Mouse (Mus musculus) left cerebral cortex, postnatal 4 days (tissue): ENCODE data around the gene Stxbp1. TPM values are rescaled to one million over a fixed set of nuclear protein-coding genes. Genes with fewer than 3 reads are reported as not detected.

Experiments used
- DNase-seq: peaks from one replicate; pipeline ENCODE4 v3.0.0-alpha.2; 2022
- intact Hi-C: fragments of 180-260 bp; cut with DNase I; formaldehyde crosslinking; loops from one replicate; pipeline ENCODE4 v1.15.1; 2025
- total RNA-seq, 2 experiments: library from RNA; stranded (reverse); gene quantifications; 2 replicates each; pipeline ENCODE4 v1.2.3; 2021

Gene Stxbp1
- total RNA-seq, 2 experiments from 2014 or later: 557 to 578 TPM

DNA sequence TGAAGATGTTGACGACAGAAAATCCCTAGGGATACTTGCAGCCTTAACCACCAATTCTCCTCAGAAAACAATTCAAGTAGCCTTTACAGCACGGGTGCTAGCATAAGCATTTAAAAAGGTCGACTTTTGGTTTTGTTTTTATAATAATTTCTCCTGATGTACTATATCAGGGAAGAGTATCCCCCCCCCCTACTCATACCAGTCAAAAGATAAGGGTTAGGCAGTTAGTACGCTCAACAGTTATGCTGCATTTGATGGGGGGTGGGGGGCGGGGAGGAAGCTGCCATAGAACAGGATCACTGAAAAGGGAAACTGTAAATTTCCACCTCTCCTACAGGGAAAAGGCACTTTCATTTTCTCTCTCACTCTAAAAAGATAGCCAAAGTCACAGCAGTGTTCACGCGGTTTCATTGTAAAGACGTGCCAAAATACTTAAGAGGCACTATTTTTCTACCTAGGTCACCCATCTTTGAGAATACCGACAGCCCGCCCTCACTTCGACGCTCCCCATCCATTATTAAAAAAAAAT is 1.4 kb downstream of the Stxbp1 start:
- intact Hi-C loops: loop anchor here (5.0 kb wide), 1 partner anchor 133 kb away; the partner anchor contains the start of gene Cdk9
- no peak for DNase-seq

DNA sequence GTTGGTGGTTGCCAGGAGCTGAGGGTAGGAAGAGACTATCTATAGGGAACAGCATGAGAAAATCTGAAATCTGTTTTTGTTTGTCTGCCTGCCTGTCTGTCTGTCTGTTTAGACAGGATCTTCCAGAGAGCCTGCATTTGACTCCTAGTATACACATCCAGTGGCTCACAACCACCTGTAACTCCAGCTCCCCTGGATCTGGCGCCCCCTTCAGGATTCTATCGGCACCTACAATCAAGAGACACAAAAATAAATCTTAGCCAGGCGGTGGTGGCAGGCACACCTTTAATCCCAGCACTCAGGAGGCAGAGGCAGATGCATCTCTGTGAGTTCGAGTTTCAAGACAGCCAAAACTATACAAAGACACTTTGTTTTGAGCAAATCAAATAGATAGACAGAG is 4.5 kb downstream of the Stxbp1 start:
- intact Hi-C loops: no loop called here
- no peak for DNase-seq

DNA sequence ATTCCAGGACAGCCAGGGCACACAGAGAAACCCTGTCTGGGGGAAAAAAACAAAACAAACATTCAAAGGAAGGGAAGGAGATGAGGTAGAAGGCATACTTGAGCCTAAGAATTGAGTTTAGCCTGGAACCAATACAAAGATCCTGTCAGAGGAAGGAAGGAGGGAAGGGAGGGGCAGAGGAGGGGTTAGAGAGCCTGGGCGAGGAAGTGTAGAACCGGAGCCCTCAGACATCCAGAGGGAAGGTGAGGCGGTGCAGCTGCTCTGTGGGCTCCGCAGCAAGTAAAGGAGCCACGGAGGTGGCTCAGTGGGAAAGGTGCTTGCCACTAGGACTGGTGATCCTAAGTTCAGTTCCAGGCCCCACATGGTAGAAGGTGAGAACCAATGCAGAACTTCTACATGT is 5.9 kb downstream of the Stxbp1 start:
- no peak for DNase-seq
- intact Hi-C loops: no loop called here

DNA sequence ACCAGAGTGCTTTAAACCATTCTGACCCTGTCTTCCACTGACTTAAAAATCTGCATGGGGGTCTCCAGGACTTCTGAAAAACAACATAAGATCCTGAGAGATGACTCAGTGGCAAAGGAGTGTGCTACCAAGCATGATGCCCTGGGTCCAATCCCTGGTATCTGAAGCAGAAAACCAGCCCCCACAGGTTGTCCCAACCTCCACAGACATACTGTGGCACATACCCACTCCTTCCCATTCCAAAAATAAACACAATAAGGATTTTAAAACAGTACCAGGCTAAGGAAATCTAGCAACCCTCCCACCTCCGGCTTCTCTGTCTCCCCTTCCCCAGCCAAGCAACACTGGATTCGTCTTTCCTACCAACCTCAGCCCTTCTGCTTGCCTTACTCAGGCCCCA is 7.8 kb downstream of the Stxbp1 start:
- DNase-seq: no peak
- intact Hi-C loops: no loop called here

DNA sequence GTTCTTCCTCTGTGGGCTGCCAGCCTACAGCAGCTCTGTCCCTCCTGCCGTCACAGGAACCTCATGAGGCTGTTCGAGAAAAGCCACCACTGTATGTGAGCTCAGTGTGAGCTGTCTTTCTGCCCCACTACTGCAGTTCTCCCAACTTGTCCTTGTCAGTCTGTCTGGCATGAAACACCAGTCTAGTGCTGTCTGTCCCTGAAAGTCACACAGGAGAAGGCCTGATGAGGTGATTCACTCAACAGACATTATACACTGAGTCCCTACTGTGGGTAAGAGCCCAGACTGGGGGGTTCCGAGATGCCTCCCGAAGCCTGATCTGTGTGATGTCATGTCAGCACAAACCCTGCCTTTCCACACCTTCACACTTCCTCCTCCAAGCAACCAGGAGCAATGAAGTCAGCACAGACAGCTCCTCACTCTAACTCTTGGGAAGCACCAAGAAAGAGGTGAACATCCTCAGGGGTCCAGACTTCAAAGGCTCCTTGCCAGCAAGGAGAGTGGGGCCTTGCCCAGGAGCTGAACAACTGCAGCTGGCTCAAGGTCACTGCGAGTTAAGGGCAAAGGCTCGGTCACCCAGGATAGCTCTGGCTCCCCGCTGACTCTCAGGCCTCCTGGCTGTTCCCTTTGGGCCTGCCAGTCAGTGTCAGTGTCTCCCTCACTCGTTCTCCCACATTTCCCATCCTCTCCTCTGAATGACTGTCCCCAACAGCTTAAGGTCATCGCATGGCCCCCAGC is 8.7 kb downstream of the Stxbp1 start:
- no peak for DNase-seq
- intact Hi-C loops: no loop called here

DNA sequence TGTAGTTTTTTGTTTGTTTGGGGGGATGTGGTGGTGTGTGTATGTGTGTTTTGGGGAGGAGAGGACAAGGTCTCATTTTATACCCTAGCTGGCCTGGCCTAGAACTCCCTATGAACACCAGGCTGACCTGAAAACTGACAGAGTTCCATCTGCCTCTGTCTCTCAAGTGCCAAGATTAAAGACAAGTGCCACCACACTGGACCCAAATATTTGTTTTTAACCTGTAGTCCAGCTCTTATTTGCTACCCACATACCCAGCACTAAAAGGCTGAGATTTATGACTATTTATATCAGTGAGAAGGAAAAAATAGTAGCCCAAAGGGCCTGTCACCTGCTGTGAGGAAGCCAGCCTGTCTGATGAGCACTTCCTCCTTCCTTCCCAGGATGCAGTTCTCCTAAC is 11.5 kb downstream of the Stxbp1 start:
- no peak for DNase-seq
- intact Hi-C loops: no loop called here

DNA sequence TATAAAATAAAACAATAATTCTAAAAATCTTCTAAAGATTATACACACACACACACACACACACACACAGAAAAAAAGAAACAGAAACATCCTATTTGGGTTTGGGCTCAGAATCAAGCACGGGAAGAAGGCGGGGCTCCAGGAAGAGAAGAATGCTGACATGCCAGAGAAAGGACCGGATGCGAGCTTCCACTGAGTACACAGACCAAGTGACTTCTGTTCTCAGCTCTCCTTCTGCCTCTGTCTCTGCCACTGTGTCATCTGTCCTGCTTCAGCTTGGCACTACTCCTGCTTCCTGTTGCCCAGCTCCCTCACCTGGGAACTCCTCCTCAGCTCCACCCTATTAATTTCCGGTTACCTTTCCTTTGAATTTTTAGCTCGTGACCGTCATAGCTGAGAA is 12.5 kb downstream of the Stxbp1 start:
- no peak for DNase-seq
- intact Hi-C loops: no loop called here

DNA sequence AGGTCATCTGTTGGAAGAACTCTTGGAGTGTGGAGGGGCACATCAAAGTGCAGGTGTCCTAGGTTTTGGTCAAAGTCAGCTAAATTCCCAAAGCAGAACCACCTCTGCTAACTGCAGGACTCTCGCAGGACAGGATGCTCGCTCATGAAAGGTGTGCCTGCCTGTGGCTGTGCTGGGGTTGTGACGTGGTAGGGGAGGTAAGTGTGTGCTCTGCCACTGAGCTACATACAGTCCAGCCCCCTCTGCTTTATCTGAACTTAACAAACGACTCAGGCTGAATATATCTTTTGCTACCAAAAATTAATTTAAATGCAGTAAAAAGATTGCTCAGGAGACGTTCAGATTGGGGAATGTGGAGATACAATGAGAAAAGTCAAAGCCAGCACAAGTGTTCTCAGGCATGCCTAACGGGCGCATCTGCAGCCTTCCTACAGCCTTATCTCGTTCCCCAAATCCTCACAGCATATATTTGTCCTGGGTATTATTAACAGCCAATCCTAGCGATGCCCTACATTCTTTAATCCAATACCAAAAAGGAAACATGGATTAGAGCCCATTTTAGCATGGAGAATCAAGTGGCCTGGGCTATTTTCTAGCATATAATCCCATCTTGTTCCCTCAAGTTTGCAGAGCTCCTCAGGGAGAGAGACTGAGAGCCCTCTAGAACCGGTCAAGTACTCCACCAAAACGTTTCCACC is 17.9 kb downstream of the Stxbp1 start:
- no peak for DNase-seq
- intact Hi-C loops: no loop called here

DNA sequence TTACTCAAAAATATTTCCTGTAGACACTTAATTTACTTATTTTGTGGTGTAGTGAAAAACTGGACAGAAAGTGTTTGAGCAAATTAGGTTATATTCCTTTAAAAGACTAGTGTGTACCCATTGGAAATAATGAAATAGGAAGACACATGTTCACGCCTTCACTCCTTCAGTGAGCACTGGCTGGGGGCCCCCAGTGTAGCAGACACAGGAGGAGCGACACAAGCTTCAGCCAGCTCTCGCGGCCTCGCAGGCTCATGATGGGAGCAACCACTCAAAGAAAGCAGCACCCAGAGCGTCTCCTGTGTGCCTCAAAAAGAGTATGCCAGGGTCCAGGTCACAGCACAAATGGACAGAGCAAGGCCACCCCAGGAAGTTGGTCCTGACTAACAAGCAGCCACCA is 21.2 kb downstream of the Stxbp1 start:
- DNase-seq: no peak

DNA sequence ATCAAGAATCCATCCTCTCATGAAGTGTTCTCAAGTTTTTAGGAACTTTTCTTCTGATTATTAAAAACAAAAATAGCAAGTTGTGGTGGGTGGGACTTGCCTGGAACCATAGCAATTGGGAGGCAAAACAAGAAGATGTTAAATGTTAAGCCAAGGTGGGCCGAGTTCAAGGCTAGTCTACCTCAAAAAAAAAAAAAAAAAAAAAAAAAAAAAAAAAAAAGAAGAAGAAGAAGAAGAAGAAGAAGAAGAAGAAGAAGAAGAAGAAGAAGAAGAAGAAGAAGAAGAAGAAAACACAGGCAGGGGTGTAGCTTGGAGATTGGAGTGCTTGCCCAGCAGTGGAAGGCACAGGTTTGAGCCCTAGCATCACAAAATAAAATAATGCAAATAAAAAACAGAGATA is 22.3 kb downstream of the Stxbp1 start:
- DNase-seq: no peak
- intact Hi-C loops: no loop called here

More for the DNA sequence above, 21.2 kb downstream of the Stxbp1 start:
- intact Hi-C loops: no loop called here

DNA sequence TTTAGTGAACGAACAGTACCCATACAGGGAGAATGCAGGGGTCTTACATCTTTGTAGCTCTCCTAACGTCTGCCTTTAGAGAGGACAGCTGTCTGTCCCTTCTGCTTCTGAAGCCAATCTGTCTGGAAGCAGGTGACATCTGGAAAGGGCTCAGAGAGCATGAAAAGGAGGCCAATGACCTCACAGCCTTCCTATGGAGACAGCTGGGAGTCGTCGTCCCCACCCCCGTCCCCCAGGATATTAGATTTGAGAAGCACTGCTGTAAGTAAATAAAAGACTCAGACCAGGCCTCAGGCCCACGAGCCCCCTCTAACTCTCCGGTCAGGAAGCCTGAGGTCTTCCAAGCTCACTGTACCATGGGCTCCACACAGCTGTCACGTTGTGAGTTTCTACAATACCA is 22.9 kb downstream of the Stxbp1 start:
- intact Hi-C loops: no loop called here
- no peak for DNase-seq

DNA sequence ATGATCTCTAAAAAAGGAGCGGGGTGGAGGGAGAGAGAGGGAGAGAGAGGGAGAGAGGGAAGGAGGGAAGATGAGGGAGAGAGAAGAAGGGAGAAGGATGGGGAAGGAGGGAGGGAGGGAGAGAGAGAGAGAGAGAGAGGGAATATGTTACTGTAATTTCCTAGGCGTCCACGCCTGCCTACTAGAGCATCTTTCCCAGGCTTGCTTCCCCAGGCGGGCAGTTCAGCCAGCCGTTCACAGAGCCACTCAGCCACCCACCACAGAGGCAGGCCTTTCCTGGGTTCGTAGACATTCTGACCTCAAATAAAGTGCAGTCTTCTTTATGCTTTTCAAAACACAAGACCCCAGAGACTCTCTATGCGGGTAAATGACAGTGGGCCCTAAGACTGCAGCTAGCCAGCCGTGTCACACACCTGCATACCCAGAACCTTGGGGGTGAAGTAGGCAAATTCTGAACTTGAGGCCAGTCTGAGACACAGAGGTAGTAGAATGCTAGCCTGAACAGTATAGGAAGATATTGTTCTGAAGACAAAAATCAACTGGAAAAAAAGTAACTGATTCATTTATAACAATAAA is 23.4 kb downstream of the Stxbp1 start:
- intact Hi-C loops: no loop called here
- DNase-seq: no peak

DNA sequence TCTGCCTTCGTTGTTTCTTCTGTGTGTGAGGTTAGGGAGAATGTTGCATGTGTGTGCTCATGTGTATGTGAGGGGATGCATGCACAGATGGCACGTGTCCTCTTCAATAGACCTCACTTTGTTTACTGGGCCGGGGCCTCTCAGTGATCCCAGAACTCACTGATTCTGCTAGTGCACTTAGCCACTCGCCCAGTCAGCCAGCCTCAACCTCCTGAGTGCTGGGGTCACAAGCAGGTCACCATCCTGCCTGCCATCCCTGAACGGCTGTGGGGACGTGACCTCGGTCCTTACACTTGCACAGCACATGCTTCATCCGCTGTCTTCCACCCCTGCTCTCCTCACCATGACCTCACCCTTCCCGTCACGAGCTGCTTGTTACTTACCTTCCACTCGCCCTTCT is 23.9 kb downstream of the Stxbp1 start:
- intact Hi-C loops: no loop called here
- DNase-seq: peak; percentile 70

DNA sequence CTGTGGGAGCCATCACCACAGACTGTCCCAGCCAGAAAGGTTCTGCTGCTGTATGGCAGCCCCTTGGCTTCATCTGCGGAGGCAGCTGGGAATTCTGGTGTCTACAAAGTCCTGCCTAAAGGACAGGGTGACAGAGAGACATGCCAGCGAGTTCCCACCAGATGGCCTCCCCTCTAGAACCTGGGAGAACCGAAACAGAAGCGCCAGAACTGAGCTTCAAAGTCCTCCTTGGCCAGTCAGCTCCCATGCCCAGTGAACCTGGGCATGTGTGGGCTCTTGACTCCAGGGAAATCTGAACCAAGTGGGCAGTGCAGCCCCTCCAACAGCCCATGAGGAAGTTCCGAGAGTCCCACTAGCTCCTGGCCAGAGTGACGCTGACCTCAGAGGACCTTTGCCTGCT is 24.4 kb downstream of the Stxbp1 start:
- intact Hi-C loops: no loop called here
- peak; percentile 41 for DNase-seq

DNA sequence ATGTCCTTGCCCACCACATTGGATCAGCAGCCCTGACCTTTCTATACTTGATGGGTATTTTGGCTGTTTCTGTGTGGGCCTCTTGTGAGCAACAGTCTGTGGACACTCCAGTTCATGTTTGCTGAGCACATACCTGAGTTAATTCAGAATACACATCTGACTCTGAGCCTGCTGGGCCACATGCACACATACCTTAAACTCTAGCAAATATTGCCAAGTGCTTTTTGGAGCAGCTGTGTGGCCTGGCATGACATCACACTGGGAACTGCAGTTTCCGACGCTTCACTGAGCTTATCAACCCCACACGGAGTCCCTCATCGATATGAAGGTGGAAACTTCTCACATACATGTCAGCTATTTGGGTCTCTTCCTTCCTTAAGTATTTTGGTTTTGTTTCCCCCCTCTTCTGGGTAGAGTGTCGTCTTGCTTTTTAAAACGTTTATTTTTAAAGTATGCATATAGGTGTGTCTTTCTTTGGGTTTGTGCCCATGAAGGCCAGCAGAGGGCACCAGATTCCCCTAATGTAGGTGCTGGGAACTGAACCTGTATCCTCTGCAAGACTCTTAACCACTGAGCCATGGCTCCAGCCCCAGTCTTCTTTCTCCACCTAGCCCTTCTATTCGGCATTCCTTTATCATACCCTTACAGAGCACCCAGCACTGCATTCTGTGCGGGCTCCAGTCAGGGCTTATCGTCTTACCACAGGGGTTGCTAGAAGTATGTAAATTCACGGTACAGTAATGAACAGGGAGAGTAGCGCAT is 25.8 kb downstream of the Stxbp1 start:
- DNase-seq: peak; percentile 36
- intact Hi-C loops: no loop called here

DNA sequence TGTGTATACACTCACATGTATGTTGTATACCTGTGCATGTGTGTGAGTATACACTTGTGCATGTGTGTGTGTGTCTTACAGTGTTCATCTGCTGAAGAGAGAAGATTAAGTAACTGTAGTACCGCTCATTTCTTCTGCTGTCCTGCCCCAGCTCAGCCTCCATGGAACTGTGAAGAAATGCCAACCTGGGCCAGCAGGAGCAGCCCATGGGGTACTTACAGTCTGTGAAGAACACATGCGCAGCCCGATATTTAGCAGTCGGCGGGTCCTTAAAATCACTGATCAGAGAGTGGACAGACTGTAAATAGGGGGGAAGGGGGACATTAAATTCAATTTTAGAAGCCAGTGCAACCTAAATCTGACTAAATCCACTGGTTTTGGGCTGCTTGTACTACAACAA is 28.8 kb downstream of the Stxbp1 start:
- intact Hi-C loops: no loop called here
- DNase-seq: no peak

DNA sequence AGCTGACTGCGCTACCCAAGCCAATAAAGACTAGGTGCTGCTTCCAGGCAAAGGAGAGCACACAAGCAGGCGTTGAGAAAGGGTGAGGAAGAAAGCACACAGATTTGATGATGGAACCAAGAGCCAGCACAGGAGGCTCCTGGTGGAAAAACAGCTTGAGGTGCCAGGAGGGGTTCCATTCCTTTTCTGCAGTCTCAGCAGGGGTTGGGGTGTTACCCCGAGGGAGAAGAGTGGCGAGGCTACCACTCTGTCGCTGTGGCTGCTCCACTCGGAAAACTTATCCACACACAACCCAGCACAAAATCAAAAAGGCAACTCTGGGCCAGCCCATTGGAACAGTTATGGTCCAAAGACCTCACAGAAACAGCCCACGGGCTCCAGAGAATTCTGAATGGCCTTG is 29.5 kb downstream of the Stxbp1 start:
- intact Hi-C loops: no loop called here
- DNase-seq: no peak

DNA sequence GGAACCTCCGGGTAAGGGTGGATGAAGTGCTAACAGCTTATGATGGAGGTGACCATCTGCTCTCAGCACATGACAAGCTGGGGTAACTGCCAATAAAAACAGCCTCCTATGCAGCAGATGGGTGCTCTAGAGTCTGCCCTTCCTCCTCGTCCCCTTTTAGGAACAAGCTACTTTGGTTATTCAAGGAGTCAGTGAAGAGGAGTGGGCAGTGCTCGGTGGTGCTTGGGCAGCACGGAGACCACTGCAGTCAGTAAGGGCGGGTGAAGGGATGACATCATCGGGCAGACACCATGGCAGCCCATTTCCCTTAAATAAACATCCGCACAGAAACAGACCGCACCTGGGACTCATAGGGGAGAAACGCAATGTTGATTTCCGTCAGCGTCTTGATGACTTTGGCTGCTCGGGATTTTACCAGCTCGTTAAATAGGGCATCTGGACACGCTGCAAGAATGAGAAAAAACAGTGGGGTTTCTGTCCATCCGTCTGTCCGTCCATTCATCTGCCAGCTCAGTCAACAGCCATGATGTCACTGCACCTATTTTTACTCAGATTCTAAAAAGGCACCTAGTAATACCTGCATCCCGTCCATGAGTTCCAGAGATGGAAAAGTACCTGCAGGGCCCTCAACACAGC is 30.0 kb downstream of the Stxbp1 start:
- intact Hi-C loops: no loop called here

DNA sequence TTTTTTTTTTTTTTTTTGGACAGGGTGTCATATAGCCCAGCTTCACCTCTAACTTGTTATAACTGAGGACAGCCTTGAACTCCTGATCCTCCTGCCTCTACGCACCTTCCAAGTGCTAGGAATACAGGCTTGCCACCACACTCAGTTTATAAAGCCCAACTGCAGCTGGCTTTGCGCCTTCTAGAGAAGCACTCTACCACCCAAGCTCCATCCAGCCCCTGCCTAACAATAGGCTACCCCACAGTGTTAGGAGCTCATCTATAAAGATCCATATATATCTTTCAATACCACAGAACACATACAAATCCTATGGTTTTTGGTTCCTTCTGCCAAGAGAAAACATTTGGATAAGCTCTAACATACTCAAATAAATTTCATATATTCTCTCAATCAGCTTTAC is 30.5 kb downstream of the Stxbp1 start:
- peak; percentile 58 for DNase-seq
- intact Hi-C loops: no loop called here

More for the DNA sequence above, 30.0 kb downstream of the Stxbp1 start:
- DNase-seq: peak; percentile 69

DNA sequence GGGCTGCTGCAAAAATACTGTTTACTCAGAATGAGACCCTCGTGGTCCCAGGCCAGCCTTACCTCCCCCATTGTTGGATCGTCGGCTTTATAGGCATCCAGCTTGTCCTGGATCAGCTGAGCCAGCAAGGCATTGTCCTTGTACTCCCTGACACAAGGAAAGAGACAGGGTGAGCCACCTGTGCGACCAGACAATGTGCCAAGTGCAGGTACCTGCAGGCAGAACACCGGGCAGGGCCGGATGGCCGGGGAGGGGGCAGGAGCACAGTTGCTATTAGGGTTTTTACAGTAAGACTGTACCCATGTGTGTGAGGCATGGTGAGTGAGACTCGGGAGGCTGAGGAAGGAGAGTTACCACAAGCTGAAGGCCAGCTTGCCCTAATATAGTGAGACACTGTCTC is 35.1 kb downstream of the Stxbp1 start:
- no peak for DNase-seq
- intact Hi-C loops: no loop called here
